Mouse (Mus musculus): Measurements from ENCODE around the gene 1700018F24Rik. TPM values are rescaled to one million over a fixed set of nuclear protein-coding genes. Genes with fewer than 3 reads are reported as not detected.
"Not testable (repeated sequence)": the region's sequence is repeated elsewhere in the genome, so short reads cannot be mapped to it uniquely, and the experiment has no call there.

Gene 1700018F24Rik
- total RNA-seq, 2 experiments from 2014 or later: not detected

DNA sequence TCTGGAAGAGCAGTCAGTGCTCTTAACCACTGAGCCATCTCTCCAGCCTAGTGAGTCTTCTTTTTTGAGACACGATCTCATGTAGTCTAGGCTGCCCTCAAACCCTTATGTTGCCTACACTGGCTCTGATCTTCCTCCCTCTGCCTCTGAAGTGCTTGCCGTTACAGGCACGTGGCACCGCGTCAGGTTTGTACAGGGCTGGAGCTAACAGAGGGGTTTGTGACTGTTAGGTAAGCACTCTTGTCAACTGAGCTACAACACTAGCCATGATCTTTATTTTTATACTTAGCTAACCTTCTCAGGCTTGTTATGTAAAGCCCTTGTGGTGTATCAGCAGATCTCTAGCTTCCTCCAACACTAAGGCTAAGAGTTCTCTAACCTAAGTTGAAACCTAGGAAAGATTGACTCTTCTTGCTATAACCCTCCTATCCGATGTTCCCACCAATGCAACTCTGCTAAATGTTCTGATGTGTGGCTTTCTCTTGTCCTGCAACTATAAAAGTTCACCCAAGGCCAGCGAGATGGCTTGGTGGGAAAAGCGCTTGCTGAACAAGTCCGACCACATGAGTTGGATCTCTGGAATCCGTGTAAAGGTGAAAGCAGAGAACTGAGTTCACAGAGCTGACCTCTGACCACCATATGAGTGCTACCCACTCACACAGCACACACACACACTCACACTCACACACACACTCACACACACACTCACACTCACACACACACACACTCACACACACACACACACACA is 39.2 kb downstream of the 1700018F24Rik start:
- DNase-seq (ENCODE audit: extremely low spot score in 1 of 2, low spot score in 1 of 2): no peak

DNA sequence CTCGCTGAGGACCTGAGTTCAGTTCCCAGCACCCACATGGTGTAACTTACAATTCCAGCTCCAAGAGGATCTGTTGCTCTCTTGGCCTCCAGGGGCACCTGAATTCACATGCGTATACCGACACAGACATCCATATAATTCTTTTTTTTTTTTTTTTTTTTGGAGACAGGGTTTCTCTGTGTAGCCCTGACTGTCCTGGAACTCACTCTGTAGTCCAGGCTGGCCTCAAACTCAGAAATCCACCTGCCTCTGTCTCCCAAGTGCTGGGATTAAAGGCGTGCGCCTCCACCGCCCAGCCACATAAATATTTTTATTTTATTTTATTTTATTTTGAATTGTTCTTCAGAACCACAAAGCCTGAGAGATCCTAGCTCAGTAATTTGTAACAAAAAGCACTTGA is 40.4 kb downstream of the 1700018F24Rik start:
- not testable (repeated sequence) for DNase-seq (ENCODE audit: extremely low spot score in 1 of 2, low spot score in 1 of 2)

DNA sequence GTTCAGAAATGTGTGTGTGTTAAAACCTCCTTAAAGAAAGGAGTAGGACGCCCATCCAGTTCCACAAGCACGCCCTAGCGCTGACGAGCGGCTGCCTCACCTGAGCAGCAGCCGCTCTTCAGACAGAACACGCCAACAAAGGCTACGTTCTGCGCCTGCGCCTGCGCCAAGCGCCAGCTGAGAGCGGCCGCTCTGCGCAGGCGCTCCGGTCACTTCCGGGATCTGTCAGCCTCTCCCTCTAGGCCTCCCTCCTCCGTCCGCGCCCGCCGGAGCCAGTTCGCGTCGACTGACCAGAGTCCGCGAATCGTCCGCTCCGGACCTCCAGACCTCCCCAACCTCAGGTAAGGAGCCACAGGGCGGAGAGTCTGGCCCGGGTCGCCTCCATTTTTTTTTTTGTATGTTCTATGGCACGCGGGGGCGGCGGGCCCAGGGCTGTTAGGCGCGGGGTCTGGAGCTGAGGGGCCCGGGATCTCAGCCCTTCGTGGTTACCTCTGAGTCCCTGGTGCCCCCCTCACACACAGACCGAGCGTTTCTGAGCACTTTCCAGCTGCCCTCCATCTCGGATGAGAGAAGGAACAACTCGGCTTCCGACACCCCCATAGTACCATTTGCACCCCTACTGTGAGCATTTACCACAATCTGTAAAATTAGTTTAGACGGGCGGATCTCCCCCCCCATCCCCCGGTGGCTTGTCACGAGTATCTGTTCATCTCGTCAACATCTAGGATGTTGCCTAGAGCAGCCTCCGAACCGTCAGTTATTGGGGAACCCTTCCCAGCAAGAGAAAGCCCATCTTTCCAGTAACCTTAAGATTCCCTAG is 41.1 kb downstream of the 1700018F24Rik start, which contains the start of the genes Arpc1a and Kpna7:
Gene Arpc1a, plus strand, starts transcription at position 199 of the 820 bp plus-strand sequence.
Gene Kpna7, minus strand, starts transcription at position 399 of the 820 bp plus-strand sequence.
- peak; percentile 77 to 87 for DNase-seq (ENCODE audit: extremely low spot score in 1 of 2, low spot score in 1 of 2)

DNA sequence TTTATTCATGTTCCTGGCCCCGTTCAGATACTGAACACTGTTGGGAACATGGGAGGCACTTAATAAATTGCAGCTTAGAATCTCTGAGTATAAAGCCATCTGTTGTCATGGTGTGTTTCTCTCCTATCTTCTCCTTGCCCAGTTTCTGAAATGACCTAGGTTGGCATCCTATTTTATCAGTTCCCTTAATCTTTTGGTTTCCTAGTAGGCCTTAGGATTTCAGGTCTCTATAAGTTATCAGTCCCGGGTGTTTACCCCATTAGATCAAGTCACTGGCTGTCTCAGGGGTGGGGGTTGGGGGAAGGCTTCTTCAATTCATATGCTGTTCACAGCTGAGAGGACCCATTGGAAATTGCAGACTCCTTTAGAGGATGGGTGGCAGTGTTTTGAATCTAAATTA is 42.0 kb downstream of the 1700018F24Rik start:
- DNase-seq (ENCODE audit: extremely low spot score in 1 of 2, low spot score in 1 of 2): no peak

DNA sequence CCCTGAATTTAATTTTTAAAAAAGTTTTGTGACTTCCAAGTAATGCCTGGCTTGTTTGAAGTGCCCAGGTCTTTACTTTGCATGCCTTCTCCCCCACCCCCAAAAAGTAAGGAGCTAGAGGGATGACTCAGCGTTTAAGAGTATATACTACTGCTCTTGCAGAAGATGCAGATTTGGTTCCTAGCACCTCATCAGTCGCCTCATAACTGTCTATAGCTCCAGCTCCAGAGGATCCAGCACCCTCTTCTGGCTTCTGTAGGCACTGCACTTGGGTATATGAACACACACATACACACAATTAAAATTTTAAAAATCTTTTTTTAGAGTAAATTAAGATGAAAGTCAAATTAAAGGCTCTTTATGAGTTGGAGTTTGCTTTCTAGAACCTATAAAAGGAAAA is 45.4 kb downstream of the 1700018F24Rik start:
- no peak for DNase-seq (ENCODE audit: extremely low spot score in 1 of 2, low spot score in 1 of 2)

DNA sequence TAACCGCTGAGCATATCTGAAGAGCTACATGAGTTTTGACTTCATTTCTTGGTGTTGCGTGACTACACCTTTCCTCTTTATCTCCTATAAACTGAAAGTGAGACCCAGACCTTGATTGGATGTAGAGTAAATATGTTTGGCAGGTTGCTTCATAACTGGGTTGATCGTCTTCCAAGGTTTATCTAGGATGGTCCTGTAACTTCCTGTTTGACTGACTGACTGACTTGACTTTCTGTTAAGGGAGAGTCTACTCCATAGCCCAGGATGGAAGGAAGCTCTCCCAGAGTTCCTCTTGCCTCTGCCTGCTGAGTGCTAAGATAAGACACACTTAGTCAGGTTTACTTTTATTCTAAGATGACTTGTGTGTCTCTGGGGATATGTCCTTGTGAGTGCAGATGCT is 47.1 kb downstream of the 1700018F24Rik start:
- DNase-seq (ENCODE audit: extremely low spot score in 1 of 2, low spot score in 1 of 2): no peak

Other genes starting within 250 kb of the 1700018F24Rik start
- gene Smurf1, start 77.1 kb upstream of the 1700018F24Rik start, total RNA-seq (2021): 10 to 100 TPM; 30.1 to 34.3 TPM
- not detected for gene Gm4871, start 10.2 kb upstream of the 1700018F24Rik start, total RNA-seq (2021)
- 100 to 1,000 TPM; 257 to 274 TPM for gene Arpc1a, start 40.8 kb downstream of the 1700018F24Rik start, total RNA-seq (2021)
- gene Kpna7, start 41.0 kb downstream of the 1700018F24Rik start, total RNA-seq (2021): not detected
- gene Arpc1b, start 71.2 kb downstream of the 1700018F24Rik start, total RNA-seq (2021): 10 to 100 TPM; 33.6 to 34.2 TPM
- gene Pdap1, start 97.2 kb downstream of the 1700018F24Rik start, total RNA-seq (2021): 100 to 1,000 TPM in 1 of 2 experiments, 10 to 100 TPM in 1; 90.1 to 102 TPM
- 10 to 100 TPM; 69.5 to 81.9 TPM for gene Bud31, start 97.4 kb downstream of the 1700018F24Rik start, total RNA-seq (2021)
- gene Ptcd1, start 124.1 kb downstream of the 1700018F24Rik start, total RNA-seq (2021): 10 to 100 TPM; 20.0 to 21.9 TPM
- 10 to 100 TPM; 22.1 to 25.3 TPM for gene Cpsf4, start 124.2 kb downstream of the 1700018F24Rik start, total RNA-seq (2021)
- 100 to 1,000 TPM; 264 to 268 TPM for gene Atp5j2, start 149.1 kb downstream of the 1700018F24Rik start, total RNA-seq (2021)
- gene Zkscan14, start 158.9 kb downstream of the 1700018F24Rik start, total RNA-seq (2021): 10 to 100 TPM; 11.1 to 13.8 TPM
- 10 to 100 TPM; 11.8 to 12.5 TPM for gene Zkscan5, start 161.6 kb downstream of the 1700018F24Rik start, total RNA-seq (2021)
- gene Zfp655, start 188.7 kb downstream of the 1700018F24Rik start, total RNA-seq (2021): 10 to 100 TPM; 25.7 to 26.7 TPM
- gene Zscan25, start 237.5 kb downstream of the 1700018F24Rik start, total RNA-seq (2021): 10 to 100 TPM; 18.9 to 19.7 TPM

Data from layer of hippocampus, postnatal 25 days (tissue).